Mouse (Mus musculus): ENCODE data around the gene Nrsn1.
"Not testable (repeated sequence)": the region's sequence is repeated elsewhere in the genome, so short reads cannot be mapped to it uniquely, and the experiment has no call there.

The Nrsn1 gene

GRCm38 (mm10) chr13:25270402-25270801 lies at the start of gene Nrsn1:
Gene Nrsn1, minus strand, starts transcription at chr13:25270502.
- not testable (repeated sequence) for DNase-seq (ENCODE audit: low spot score in 2 of 2)

- DNase-seq (ENCODE audit: low spot score in 2 of 2) = no peak
These were observed 41.8 kb upstream of the Nrsn1 start for GRCm38 (mm10) chr13:25312059-25312458.

GRCm38 (mm10) chr13:25310068-25310467 lies 39.8 kb upstream of the Nrsn1 start:
- no peak for DNase-seq (ENCODE audit: low spot score in 2 of 2)

- DNase-seq (ENCODE audit: low spot score in 2 of 2) = no peak
These were observed 18.4 kb upstream of the Nrsn1 start for GRCm38 (mm10) chr13:25288736-25289135.

- no peak for DNase-seq (ENCODE audit: low spot score in 2 of 2)
These were observed 4.7 kb upstream of the Nrsn1 start for GRCm38 (mm10) chr13:25274934-25275565.

- no peak for DNase-seq (ENCODE audit: low spot score in 2 of 2)
These were observed 1.9 kb upstream of the Nrsn1 start for GRCm38 (mm10) chr13:25272189-25272588.

- DNase-seq (ENCODE audit: low spot score in 2 of 2) = peak; percentile 62 to 75
These were observed 583 bp downstream of the Nrsn1 start for GRCm38 (mm10) chr13:25269569-25270268.

GRCm38 (mm10) chr13:25269039-25269438 lies 1.3 kb downstream of the Nrsn1 start:
- no peak for DNase-seq (ENCODE audit: low spot score in 2 of 2)

GRCm38 (mm10) chr13:25262748-25263147 lies 7.6 kb downstream of the Nrsn1 start:
- no peak for DNase-seq (ENCODE audit: low spot score in 2 of 2)

GRCm38 (mm10) chr13:25257608-25258007 lies 12.7 kb downstream of the Nrsn1 start:
- DNase-seq (ENCODE audit: low spot score in 2 of 2) = no peak

- no peak for DNase-seq (ENCODE audit: low spot score in 2 of 2)
These were observed 15.6 kb downstream of the Nrsn1 start for GRCm38 (mm10) chr13:25254478-25255263.

GRCm38 (mm10) chr13:25251893-25252292 lies 18.4 kb downstream of the Nrsn1 start:
- no peak for DNase-seq (ENCODE audit: low spot score in 2 of 2)

- DNase-seq (ENCODE audit: low spot score in 2 of 2) = no peak
These were observed 50.0 kb downstream of the Nrsn1 start for GRCm38 (mm10) chr13:25220186-25220787.

GRCm38 (mm10) chr13:25218394-25218793 lies 51.9 kb downstream of the Nrsn1 start:
- no peak for DNase-seq (ENCODE audit: low spot score in 2 of 2)

- DNase-seq (ENCODE audit: low spot score in 2 of 2) = no peak
These were observed 63.4 kb downstream of the Nrsn1 start for GRCm38 (mm10) chr13:25206950-25207349.

Data from right cerebral cortex, postnatal 36 days (tissue).